ENCODE assay signal across 22 mouse cellular contexts in genomic region chr14:77981516-77981915, GRCm38 (mm10).
DNase-seq lines count a peak whose midpoint lies in the region; ATAC-seq lines count a peak whose summit lies in the region.
"Had no signal": no experiment of that assay in that cellular context is flagged by ENCODE, and none has a peak within 500 bp of the region (broad histone marks: within the 10 kb centered on the region; RNA-seq: fewer than 3 reads in every experiment).

No protein-coding gene starts in this region.

- no peak for ATAC-seq in erythroid progenitor cell, adult 5-6 weeks (replicated peaks; ENCODE audit: low FRiP score, poor library complexity, severe bottlenecking)
- ATAC-seq: forebrain, embryonic 16.5 days; intestine, embryonic 15.5 days; liver, embryonic 12.5 days; liver, postnatal 0 days had no signal

- DNase-seq in cerebellum, postnatal 14 days: peak; percentile 26 to 45
- DNase-seq in cerebellum, adult 9-11 months: no peak
- peak; percentile 71 for DNase-seq in layer of hippocampus, adult 11-12 months (ENCODE audit: low spot score)
- no peak for DNase-seq in layer of hippocampus, adult 9-10 months (ENCODE audit: low spot score)
- DNase-seq in brain, adult 2 months (ENCODE audit: low read depth, low spot score): peak; percentile 40
- peak; percentile 82 for DNase-seq in layer of hippocampus, adult 9-11 months
- DNase-seq in frontal cortex, postnatal 14 days (ENCODE audit: low spot score in 2 of 2): no peak
- DNase-seq: adrenal gland, adult 8-10 months; cerebellum, adult 11-12 months; cerebellum, postnatal 36 days; heart, adult 2 months; heart, postnatal 10 days; kidney, adult 2 months; kidney, postnatal 36 days; liver, postnatal 0 days; lung, postnatal 36 days; retina, postnatal 1 day; right cerebral cortex, postnatal 14 days had no signal

Comparison
In these comparisons a context has a peak if more than half of its experiments do, and no peak if none do; other contexts are left out.
1. DNase-seq: peak in cerebellum, postnatal 14 days (2 of 2), layer of hippocampus, adult 11-12 months (single experiment), brain, adult 2 months (single experiment) and layer of hippocampus, adult 9-11 months (single experiment); none in cerebellum, adult 9-11 months (single experiment), layer of hippocampus, adult 9-10 months (single experiment) and frontal cortex, postnatal 14 days (0 of 2).